Mouse (Mus musculus) E14TG2a.4 (cell line): ENCODE data around the gene Apoa2.

Source experiments
- H3K27me3 ChIP-seq: 2 replicates; pipeline ENCODE4 v1.6.1; 2014; ENCODE audit warnings: low read length, control low read depth; ENCODE audit not compliant: insufficient read depth
- H3K36me3 ChIP-seq: 2 replicates; pipeline ENCODE4 v1.6.1; 2014; ENCODE audit warnings: low read length, control low read depth; ENCODE audit not compliant: insufficient read depth
- H3K4me1 ChIP-seq: replicated peaks from 2 replicates; pipeline ENCODE4 v1.6.1; 2014; ENCODE audit warnings: low read depth, low read length, control low read depth
- H3K4me3 ChIP-seq: replicated peaks from 2 replicates; pipeline ENCODE4 v1.5.1; 2014; ENCODE audit warnings: mild to moderate bottlenecking, low read length
- H3K9me3 ChIP-seq: 2 replicates; pipeline ENCODE4 v1.6.1; 2014; ENCODE audit warnings: low read length, control low read depth
- CTCF ChIP-seq: conservative IDR thresholded peaks from 2 replicates; pipeline ENCODE4 v1.5.1; 2014; ENCODE audit warnings: low read length
- NANOG ChIP-seq: IDR thresholded peaks from 2 replicates; pipeline ENCODE4 v1.6.1; 2014; ENCODE audit warnings: borderline replicate concordance, low read length, mixed read lengths
- POU5F1 ChIP-seq: IDR thresholded peaks from 2 replicates; pipeline ENCODE4 v1.6.1; 2014; ENCODE audit warnings: low read length, borderline replicate concordance

Apoa2 gene

GRCm38 (mm10) chr1:171230215-171230614 is 5.4 kb downstream of the Apoa2 start:
- Histone ChIP-seq H3K9me3 (no peaks in the 10 kb centered on the region), H3K27me3 (no peaks in the 10 kb centered on the region), H3K36me3 (peaks cover 12% of the 10 kb centered on the region), H3K4me3 (no peak overlapping the region), H3K4me1 (peaks cover 53% of the 10 kb centered on the region)
- no peak for TF ChIP-seq POU5F1
- no peak for TF ChIP-seq CTCF
- no peak for TF ChIP-seq NANOG

- no peaks in the 10 kb centered on the region for H3K27me3 ChIP-seq
- TF ChIP-seq NANOG (no peak), CTCF (no peak)
- no peaks in the 10 kb centered on the region for H3K9me3 ChIP-seq
- no peak overlapping the region for H3K4me3 ChIP-seq
- H3K4me1 ChIP-seq, result peaks cover 48% of the 10 kb centered on the region
- H3K36me3 ChIP-seq, result peaks cover 27% of the 10 kb centered on the region
Measured at GRCm38 (mm10) chr1:171231844-171232243, 7.0 kb downstream of the Apoa2 start.

- peaks cover 32% of the 10 kb centered on the region for H3K36me3 ChIP-seq
- H3K27me3 ChIP-seq, result no peaks in the 10 kb centered on the region
- no peaks in the 10 kb centered on the region for H3K9me3 ChIP-seq
- H3K4me1 ChIP-seq, result peaks cover 51% of the 10 kb centered on the region
- H3K4me3 ChIP-seq, result no peak overlapping the region
- TF ChIP-seq NANOG (no peak), CTCF (no peak), POU5F1 (no peak)
Measured at GRCm38 (mm10) chr1:171232348-171232747, 7.5 kb downstream of the Apoa2 start.

GRCm38 (mm10) chr1:171232800-171233730 is 8.2 kb downstream of the Apoa2 start:
- no peak overlapping the region for H3K4me3 ChIP-seq
- H3K36me3 ChIP-seq, result peaks cover 39% of the 10 kb centered on the region
- no peaks in the 10 kb centered on the region for H3K27me3 ChIP-seq
- peaks cover 49% of the 10 kb centered on the region for H3K4me1 ChIP-seq
- TF ChIP-seq CTCF, result no peak
- no peak for TF ChIP-seq POU5F1
- TF ChIP-seq NANOG, result no peak
- H3K9me3 ChIP-seq, result no peaks in the 10 kb centered on the region

- H3K36me3 ChIP-seq, result peaks cover 49% of the 10 kb centered on the region
Measured at GRCm38 (mm10) chr1:171234126-171234525, 9.3 kb downstream of the Apoa2 start, which contains the start of gene Fcer1g. Gene Fcer1g, minus strand, starts transcription at chr1:171234365.

GRCm38 (mm10) chr1:171234538-171234937 is 9.7 kb downstream of the Apoa2 start:
- no peaks in the 10 kb centered on the region for H3K27me3 ChIP-seq
- H3K4me3 ChIP-seq, result peak overlapping the region; percentile 23; the same call in 1 of the 2 replicates
- peaks cover 52% of the 10 kb centered on the region for H3K4me1 ChIP-seq
- no peak for TF ChIP-seq CTCF
- TF ChIP-seq POU5F1, result no peak
- TF ChIP-seq NANOG, result no peak
- H3K36me3 ChIP-seq, result peaks cover 53% of the 10 kb centered on the region
- no peaks in the 10 kb centered on the region for H3K9me3 ChIP-seq

More at GRCm38 (mm10) chr1:171234126-171234525, 9.3 kb downstream of the Apoa2 start, which contains the start of gene Fcer1g:
- peaks cover 52% of the 10 kb centered on the region for H3K4me1 ChIP-seq
- TF ChIP-seq NANOG (no peak), POU5F1 (no peak), CTCF (no peak)
- no peaks in the 10 kb centered on the region for H3K27me3 ChIP-seq
- peak within 1 kb of the TSS; percentile 23; the same call in 1 of the 2 replicates for H3K4me3 ChIP-seq
- H3K9me3 ChIP-seq, result no peaks in the 10 kb centered on the region

- no peak overlapping the region for H3K4me3 ChIP-seq
- TF ChIP-seq NANOG (no peak), POU5F1 (no peak), CTCF (no peak)
- H3K4me1 ChIP-seq, result peaks cover 48% of the 10 kb centered on the region
Measured at GRCm38 (mm10) chr1:171235791-171236190, 10.9 kb downstream of the Apoa2 start.

GRCm38 (mm10) chr1:171237438-171237837 is 12.6 kb downstream of the Apoa2 start:
- Histone ChIP-seq H3K36me3 (peaks cover 77% of the 10 kb centered on the region), H3K4me3 (no peak overlapping the region), H3K4me1 (peaks cover 63% of the 10 kb centered on the region), H3K27me3 (no peaks in the 10 kb centered on the region), H3K9me3 (no peaks in the 10 kb centered on the region)
- TF ChIP-seq POU5F1 (no peak), NANOG (no peak), CTCF (no peak)

More at GRCm38 (mm10) chr1:171235791-171236190, 10.9 kb downstream of the Apoa2 start:
- H3K36me3 ChIP-seq, result peaks cover 63% of the 10 kb centered on the region
- H3K27me3 ChIP-seq, result no peaks in the 10 kb centered on the region
- no peaks in the 10 kb centered on the region for H3K9me3 ChIP-seq
